Mouse (Mus musculus): ENCODE results near the gene Dbr1. TPM values are rescaled to one million over a fixed set of nuclear protein-coding genes. Genes with fewer than 3 reads are reported as not detected.
A peak's percentile ranks its signal among the peaks of the same experiment; 100 is the strongest.

The Dbr1 gene
- total RNA-seq (2014; rRNA removed) (15.7 and 25.0 TPM in 2 replicates), polyA plus RNA-seq (2015; fragmentation: Nextera tagmentation; extraction: Ambion mirVana) (24.9 and 26.2 TPM in 2 replicates)

GRCm38 (mm10) chr9:99575677-99576480 is at the start of gene Dbr1:
TSS of gene Dbr1 (plus strand) at chr9:99575799.
- ATAC-seq (ENCODE audit: low FRiP score) (peak; percentile 96), DNase-seq (ENCODE audit: low spot score) (peak; percentile 94)
- H3K9ac ChIP-seq (replicated peaks; ENCODE audit: low read length, poor library complexity, severe bottlenecking), result peak within 1 kb of the TSS; percentile 91
- TF ChIP-seq CTCF (IDR thresholded peaks at IDR 0.05), result no peak
- H3K4me1 ChIP-seq (ENCODE audit: insufficient read depth, low read length), result 0 out of 2 replicates have a peak, but pooled peaks cover 4% of the 10 kb centered on the region
- peak within 1 kb of the TSS; percentile 82 for H3K27ac ChIP-seq (ENCODE audit: low read depth, low read length)
- H3K9me3 ChIP-seq (ENCODE audit: low read length), result no peaks in the 10 kb centered on the region
- H3K4me3 ChIP-seq (ENCODE audit: low read depth, low read length), result peak within 1 kb of the TSS; percentile 96
- H3K36me3 ChIP-seq (ENCODE audit: insufficient read depth, low read length), result no peaks in the 10 kb centered on the region
- WGBS, result under 1% methylated on average over 57 of the region's 57 CpGs
- no peaks in the 10 kb centered on the region for H3K27me3 ChIP-seq (ENCODE audit: insufficient read depth, low read length)
- H3K4me2 ChIP-seq (ENCODE audit: low read depth, low read length, poor library complexity, severe bottlenecking), result peak within 1 kb of the TSS; percentile 64

GRCm38 (mm10) chr9:99531865-99532264 is 43.7 kb upstream of the Dbr1 start:
- H3K36me3 ChIP-seq (ENCODE audit: insufficient read depth, low read length), result peaks cover 39% of the 10 kb centered on the region
- no peak overlapping the region for H3K27ac ChIP-seq (ENCODE audit: low read depth, low read length)
- ATAC-seq (ENCODE audit: low FRiP score), result no peak
- H3K4me3 ChIP-seq (ENCODE audit: low read depth, low read length), result no peak overlapping the region
- H3K9ac ChIP-seq (replicated peaks; ENCODE audit: low read length, poor library complexity, severe bottlenecking), result no peak overlapping the region
- no peaks in the 10 kb centered on the region for H3K27me3 ChIP-seq (ENCODE audit: insufficient read depth, low read length)
- H3K4me2 ChIP-seq (ENCODE audit: low read depth, low read length, poor library complexity, severe bottlenecking), result no peak overlapping the region
- H3K4me1 ChIP-seq (ENCODE audit: insufficient read depth, low read length), result no peaks in the 10 kb centered on the region
- WGBS, result 95% methylated on average over 1 of the region's 1 CpGs
- no peak for TF ChIP-seq CTCF (IDR thresholded peaks at IDR 0.05)
- H3K9me3 ChIP-seq (ENCODE audit: low read length), result no peaks in the 10 kb centered on the region
- DNase-seq (ENCODE audit: low spot score), result no peak

DNA sequence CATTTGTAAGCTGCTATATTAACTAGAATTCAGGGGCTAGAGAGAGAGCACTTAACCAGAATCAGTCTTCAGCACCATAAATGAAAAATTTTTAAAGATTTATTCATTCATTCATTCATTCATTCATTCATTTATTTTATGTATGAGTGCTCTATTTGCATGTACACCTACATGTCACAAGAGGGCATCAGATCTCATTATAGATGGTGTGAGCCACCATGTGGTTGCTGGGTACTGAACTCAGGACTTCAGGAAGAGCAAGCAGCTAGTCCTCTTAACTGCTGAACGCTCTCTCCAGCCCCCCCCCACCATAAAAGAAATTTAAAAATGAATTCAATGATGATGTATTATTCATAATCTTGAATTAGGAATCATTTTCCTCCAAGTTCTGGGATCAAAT is 29.3 kb upstream of the Dbr1 start:
- H3K27me3 ChIP-seq (ENCODE audit: insufficient read depth, low read length), result no peaks in the 10 kb centered on the region
- no peaks in the 10 kb centered on the region for H3K9me3 ChIP-seq (ENCODE audit: low read length)
- DNase-seq (ENCODE audit: low spot score) (no peak), ATAC-seq (ENCODE audit: low FRiP score) (no peak)
- no peak overlapping the region for H3K27ac ChIP-seq (ENCODE audit: low read depth, low read length)
- 92% methylated on average over 1 of the region's 1 CpGs for WGBS
- no peaks in the 10 kb centered on the region for H3K36me3 ChIP-seq (ENCODE audit: insufficient read depth, low read length)
- H3K4me1 ChIP-seq (ENCODE audit: insufficient read depth, low read length), result no peaks in the 10 kb centered on the region
- no peak for TF ChIP-seq CTCF (IDR thresholded peaks at IDR 0.05)
- no peak overlapping the region for H3K9ac ChIP-seq (replicated peaks; ENCODE audit: low read length, poor library complexity, severe bottlenecking)
- no peak overlapping the region for H3K4me2 ChIP-seq (ENCODE audit: low read depth, low read length, poor library complexity, severe bottlenecking)
- no peak overlapping the region for H3K4me3 ChIP-seq (ENCODE audit: low read depth, low read length)

GRCm38 (mm10) chr9:99552068-99552467 is 23.5 kb upstream of the Dbr1 start:
- Histone ChIP-seq H3K4me1 (ENCODE audit: insufficient read depth, low read length) (no peaks in the 10 kb centered on the region), H3K4me3 (ENCODE audit: low read depth, low read length) (no peak overlapping the region), H3K27ac (ENCODE audit: low read depth, low read length) (no peak overlapping the region), H3K27me3 (ENCODE audit: insufficient read depth, low read length) (no peaks in the 10 kb centered on the region), H3K9ac (replicated peaks; ENCODE audit: low read length, poor library complexity, severe bottlenecking) (no peak overlapping the region), H3K9me3 (ENCODE audit: low read length) (no peaks in the 10 kb centered on the region), H3K36me3 (ENCODE audit: insufficient read depth, low read length) (no peaks in the 10 kb centered on the region), H3K4me2 (ENCODE audit: low read depth, low read length, poor library complexity, severe bottlenecking) (no peak overlapping the region)
- WGBS, result 92% methylated on average over 2 of the region's 2 CpGs
- DNase-seq (ENCODE audit: low spot score), result no peak
- no peak for TF ChIP-seq CTCF (IDR thresholded peaks at IDR 0.05)
- no peak for ATAC-seq (ENCODE audit: low FRiP score)

GRCm38 (mm10) chr9:99553049-99553448 is 22.6 kb upstream of the Dbr1 start:
- Histone ChIP-seq H3K36me3 (ENCODE audit: insufficient read depth, low read length) (no peaks in the 10 kb centered on the region), H3K4me1 (ENCODE audit: insufficient read depth, low read length) (no peaks in the 10 kb centered on the region), H3K27ac (ENCODE audit: low read depth, low read length) (no peak overlapping the region), H3K9ac (replicated peaks; ENCODE audit: low read length, poor library complexity, severe bottlenecking) (no peak overlapping the region), H3K4me2 (ENCODE audit: low read depth, low read length, poor library complexity, severe bottlenecking) (no peak overlapping the region), H3K27me3 (ENCODE audit: insufficient read depth, low read length) (no peaks in the 10 kb centered on the region), H3K4me3 (ENCODE audit: low read depth, low read length) (no peak overlapping the region), H3K9me3 (ENCODE audit: low read length) (no peaks in the 10 kb centered on the region)
- ATAC-seq (ENCODE audit: low FRiP score) (no peak), DNase-seq (ENCODE audit: low spot score) (no peak)
- WGBS, result 90% methylated on average over 2 of the region's 2 CpGs
- TF ChIP-seq CTCF (IDR thresholded peaks at IDR 0.05), result no peak

DNA sequence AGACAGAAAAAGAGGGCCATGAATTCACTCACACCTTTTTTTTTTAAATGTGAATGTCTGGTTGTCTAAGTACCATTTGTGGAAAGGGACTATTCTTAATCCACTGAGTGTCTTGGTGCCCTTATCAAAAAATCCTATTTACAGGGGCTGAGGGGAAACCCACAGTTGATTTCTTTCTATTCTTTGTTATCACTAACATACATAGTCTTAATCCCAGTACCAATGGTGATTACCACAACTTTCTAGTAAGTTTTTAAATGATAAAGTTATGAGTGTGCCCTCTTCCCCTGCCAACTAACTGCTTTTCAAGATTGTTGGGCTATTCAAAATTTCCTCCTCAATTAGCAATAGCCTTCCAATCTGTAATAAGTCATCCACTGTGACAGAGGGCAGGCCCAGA is 21.5 kb upstream of the Dbr1 start:
- no peaks in the 10 kb centered on the region for H3K4me1 ChIP-seq (ENCODE audit: insufficient read depth, low read length)
- H3K27me3 ChIP-seq (ENCODE audit: insufficient read depth, low read length), result no peaks in the 10 kb centered on the region
- H3K4me2 ChIP-seq (ENCODE audit: low read depth, low read length, poor library complexity, severe bottlenecking), result no peak overlapping the region
- H3K9me3 ChIP-seq (ENCODE audit: low read length), result no peaks in the 10 kb centered on the region
- DNase-seq (ENCODE audit: low spot score) (no peak), ATAC-seq (ENCODE audit: low FRiP score) (no peak)
- TF ChIP-seq CTCF (IDR thresholded peaks at IDR 0.05), result no peak
- no peak overlapping the region for H3K27ac ChIP-seq (ENCODE audit: low read depth, low read length)
- H3K36me3 ChIP-seq (ENCODE audit: insufficient read depth, low read length), result no peaks in the 10 kb centered on the region
- no peak overlapping the region for H3K9ac ChIP-seq (replicated peaks; ENCODE audit: low read length, poor library complexity, severe bottlenecking)
- H3K4me3 ChIP-seq (ENCODE audit: low read depth, low read length), result no peak overlapping the region

All from midbrain, postnatal 0 days (tissue).